Mouse (Mus musculus): Measurements from ENCODE around the gene Slco1a5. TPM values are rescaled to one million over a fixed set of nuclear protein-coding genes. Genes with fewer than 3 reads are reported as not detected.
"Not testable (repeated sequence)": the region's sequence is repeated elsewhere in the genome, so short reads cannot be mapped to it uniquely, and the experiment has no call there.

Gene Slco1a5
- polyA plus RNA-seq, 1 experiment from 2014 or later: 0.06 TPM

- peaks cover 2% of the 10 kb centered on the region; the same call in 1 of the 2 replicates for H3K9me3 ChIP-seq (ENCODE audit: control insufficient read depth, low read length)
- H3K4me3 ChIP-seq (ENCODE audit: low read length): no peak overlapping the region
- no peak overlapping the region for H3K27ac ChIP-seq (ENCODE audit: low read length)
- H3K4me2 ChIP-seq (ENCODE audit: low read depth, low read length): no peak overlapping the region
- H3K36me3 ChIP-seq (ENCODE audit: control insufficient read depth, insufficient read depth, low read length): no peaks in the 10 kb centered on the region
- H3K27me3 ChIP-seq (replicated peaks; ENCODE audit: control insufficient read depth, insufficient read depth, low read length): no peaks in the 10 kb centered on the region
- H3K4me1 ChIP-seq (ENCODE audit: control insufficient read depth, insufficient read depth, low read length): no peaks in the 10 kb centered on the region
- WGBS: 79% methylated on average over 5 of the region's 5 CpGs
- no peak overlapping the region for H3K9ac ChIP-seq (ENCODE audit: low read depth, low read length)
- ATAC-seq: no peak
These were observed 8.5 kb downstream of the Slco1a5 start for GRCm38 (mm10) chr6:142314285-142314684.

- H3K4me3 ChIP-seq (ENCODE audit: low read length): no peak overlapping the region
- no peaks in the 10 kb centered on the region for H3K27me3 ChIP-seq (replicated peaks; ENCODE audit: control insufficient read depth, insufficient read depth, low read length)
- peaks cover 2% of the 10 kb centered on the region; the same call in 1 of the 2 replicates for H3K9me3 ChIP-seq (ENCODE audit: control insufficient read depth, low read length)
- no peak overlapping the region for H3K9ac ChIP-seq (ENCODE audit: low read depth, low read length)
- H3K36me3 ChIP-seq (ENCODE audit: control insufficient read depth, insufficient read depth, low read length): no peaks in the 10 kb centered on the region
- H3K4me2 ChIP-seq (ENCODE audit: low read depth, low read length): no peak overlapping the region
- no peak overlapping the region for H3K27ac ChIP-seq (ENCODE audit: low read length)
- H3K4me1 ChIP-seq (ENCODE audit: control insufficient read depth, insufficient read depth, low read length): no peaks in the 10 kb centered on the region
- ATAC-seq: no peak
These were observed 17.7 kb downstream of the Slco1a5 start for GRCm38 (mm10) chr6:142305076-142305475.

GRCm38 (mm10) chr6:142298098-142298497, 24.7 kb downstream of the Slco1a5 start, which contains the start of gene Iapp:
Iapp (plus strand) TSS chr6:142298423.
- Histone ChIP-seq H3K27ac (ENCODE audit: low read length) (no peak within 1 kb of the TSS), H3K4me3 (ENCODE audit: low read length) (no peak within 1 kb of the TSS), H3K9me3 (ENCODE audit: control insufficient read depth, low read length) (no peaks in the 10 kb centered on the region), H3K9ac (ENCODE audit: low read depth, low read length) (no peak within 1 kb of the TSS), H3K27me3 (replicated peaks; ENCODE audit: control insufficient read depth, insufficient read depth, low read length) (no peaks in the 10 kb centered on the region), H3K36me3 (ENCODE audit: control insufficient read depth, insufficient read depth, low read length) (no peaks in the 10 kb centered on the region), H3K4me2 (ENCODE audit: low read depth, low read length) (no peak within 1 kb of the TSS), H3K4me1 (ENCODE audit: control insufficient read depth, insufficient read depth, low read length) (no peaks in the 10 kb centered on the region)
- 52% methylated on average over 4 of the region's 4 CpGs for WGBS
- ATAC-seq: no peak

GRCm38 (mm10) chr6:142289413-142290118, 33.2 kb downstream of the Slco1a5 start:
- WGBS: 59% methylated on average over 12 of the region's 12 CpGs

DNA sequence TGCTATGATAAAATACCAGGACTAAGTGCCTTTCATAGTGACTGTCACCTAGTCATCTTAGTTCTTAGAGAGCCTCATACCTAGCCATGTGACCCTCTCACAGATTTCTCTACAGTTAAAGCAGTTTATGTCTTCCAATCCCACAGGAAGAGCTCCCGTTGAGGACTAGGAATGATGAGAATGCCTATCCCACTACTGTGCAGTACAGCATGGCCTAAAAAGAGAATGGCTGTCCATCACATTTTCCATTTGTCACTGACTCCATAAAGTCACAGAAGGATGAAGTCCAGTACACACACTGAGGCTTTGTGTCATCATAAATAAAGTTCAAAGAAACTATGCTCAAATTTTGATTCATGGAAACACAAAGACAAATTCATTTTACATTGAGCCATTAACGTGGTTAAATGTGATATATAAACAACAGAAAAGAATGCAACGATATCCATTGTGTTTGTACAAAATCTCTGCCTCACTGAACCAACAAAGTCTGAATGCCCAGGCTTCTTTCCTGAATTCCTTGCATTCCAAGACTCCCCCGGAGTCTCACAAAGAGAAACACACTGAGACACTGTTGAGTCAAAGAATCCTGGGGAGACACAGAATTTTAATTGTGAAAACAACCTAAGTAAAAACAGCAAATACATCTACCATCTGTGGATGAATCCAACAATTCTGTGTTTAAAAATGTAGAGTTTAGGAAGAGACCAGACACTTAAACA, 46.9 kb downstream of the Slco1a5 start:
- Histone ChIP-seq H3K4me3 (ENCODE audit: low read length) (no peak overlapping the region), H3K36me3 (ENCODE audit: control insufficient read depth, insufficient read depth, low read length) (no peaks in the 10 kb centered on the region), H3K4me1 (ENCODE audit: control insufficient read depth, insufficient read depth, low read length) (no peaks in the 10 kb centered on the region), H3K27ac (ENCODE audit: low read length) (no peak overlapping the region), H3K9ac (ENCODE audit: low read depth, low read length) (no peak overlapping the region), H3K27me3 (replicated peaks; ENCODE audit: control insufficient read depth, insufficient read depth, low read length) (no peaks in the 10 kb centered on the region), H3K4me2 (ENCODE audit: low read depth, low read length) (no peak overlapping the region), H3K9me3 (ENCODE audit: control insufficient read depth, low read length) (no peaks in the 10 kb centered on the region)
- 5% methylated on average over 4 of the region's 4 CpGs for WGBS
- no peak for ATAC-seq

More at GRCm38 (mm10) chr6:142289413-142290118, 33.2 kb downstream of the Slco1a5 start:
- no peak overlapping the region for H3K4me2 ChIP-seq (ENCODE audit: low read depth, low read length)
- H3K9ac ChIP-seq (ENCODE audit: low read depth, low read length): no peak overlapping the region
- no peak overlapping the region for H3K4me3 ChIP-seq (ENCODE audit: low read length)
- ATAC-seq: peak; percentile 72
- H3K27ac ChIP-seq (ENCODE audit: low read length): no peak overlapping the region
- H3K9me3 ChIP-seq (ENCODE audit: control insufficient read depth, low read length): no peaks in the 10 kb centered on the region
- no peaks in the 10 kb centered on the region for H3K27me3 ChIP-seq (replicated peaks; ENCODE audit: control insufficient read depth, insufficient read depth, low read length)
- no peaks in the 10 kb centered on the region for H3K36me3 ChIP-seq (ENCODE audit: control insufficient read depth, insufficient read depth, low read length)
- no peaks in the 10 kb centered on the region for H3K4me1 ChIP-seq (ENCODE audit: control insufficient read depth, insufficient read depth, low read length)

- H3K27ac ChIP-seq (ENCODE audit: low read length); H3K9ac ChIP-seq (ENCODE audit: low read depth, low read length); H3K9me3 ChIP-seq (ENCODE audit: control insufficient read depth, low read length); H3K36me3 ChIP-seq (ENCODE audit: control insufficient read depth, insufficient read depth, low read length); H3K4me1 ChIP-seq (ENCODE audit: control insufficient read depth, insufficient read depth, low read length); H3K4me2 ChIP-seq (ENCODE audit: low read depth, low read length); H3K4me3 ChIP-seq (ENCODE audit: low read length); H3K27me3 ChIP-seq (replicated peaks; ENCODE audit: control insufficient read depth, insufficient read depth, low read length); ATAC-seq: not testable (repeated sequence)
- 86% methylated on average over 1 of the region's 1 CpGs for WGBS
These were observed 72.0 kb downstream of the Slco1a5 start for GRCm38 (mm10) chr6:142250738-142251307.

DNA sequence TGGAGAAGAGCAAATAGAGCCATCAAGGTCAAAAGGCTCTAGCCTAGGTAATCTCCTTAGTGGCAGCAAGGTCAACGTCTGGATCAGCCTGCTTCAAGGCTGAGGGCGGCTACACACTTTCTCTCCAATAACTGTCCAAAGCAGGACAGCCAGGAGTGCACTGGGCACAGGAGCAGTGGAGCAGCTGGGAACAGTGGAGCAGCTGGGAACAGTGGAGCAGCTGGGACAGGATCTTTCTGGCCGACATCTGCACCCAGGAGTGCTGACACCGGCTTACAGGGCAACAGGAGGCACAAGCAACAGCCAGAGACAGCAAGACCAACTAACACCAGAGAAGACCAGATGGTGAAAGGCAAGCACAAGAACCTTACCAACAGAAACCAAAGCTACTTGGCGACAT, 77.7 kb downstream of the Slco1a5 start:
- Histone ChIP-seq H3K4me1 (ENCODE audit: control insufficient read depth, insufficient read depth, low read length) (no peaks in the 10 kb centered on the region), H3K27me3 (replicated peaks; ENCODE audit: control insufficient read depth, insufficient read depth, low read length) (no peaks in the 10 kb centered on the region), H3K9ac (ENCODE audit: low read depth, low read length) (no peak overlapping the region), H3K27ac (ENCODE audit: low read length) (no peak overlapping the region), H3K4me3 (ENCODE audit: low read length) (no peak overlapping the region), H3K9me3 (ENCODE audit: control insufficient read depth, low read length) (no peaks in the 10 kb centered on the region), H3K4me2 (ENCODE audit: low read depth, low read length) (no peak overlapping the region), H3K36me3 (ENCODE audit: control insufficient read depth, insufficient read depth, low read length) (no peaks in the 10 kb centered on the region)
- no peak for ATAC-seq
- 73% methylated on average over 5 of the region's 5 CpGs for whole genome bisulfite sequencing

DNA sequence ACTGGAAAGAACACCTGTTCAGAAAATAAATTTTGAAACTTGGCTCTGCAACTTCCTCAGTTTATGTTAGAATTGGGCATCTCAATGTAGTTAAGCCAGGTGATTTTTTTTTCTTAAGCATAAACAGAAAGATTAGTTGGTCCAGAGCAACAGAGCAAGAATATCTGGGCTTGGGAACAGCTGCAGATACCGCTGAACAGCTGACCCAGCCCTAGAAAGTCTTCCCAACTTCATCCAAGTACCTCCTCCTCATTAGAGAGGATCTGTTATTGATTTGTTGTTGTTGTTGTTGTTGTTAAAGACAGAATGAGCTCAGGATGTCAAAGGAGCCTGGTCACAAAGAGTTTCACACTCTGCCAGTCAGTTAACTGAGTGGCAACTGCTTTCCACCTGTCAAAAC, 83.3 kb downstream of the Slco1a5 start:
- Histone ChIP-seq H3K27me3 (replicated peaks; ENCODE audit: control insufficient read depth, insufficient read depth, low read length) (no peaks in the 10 kb centered on the region), H3K9ac (ENCODE audit: low read depth, low read length) (no peak overlapping the region), H3K4me1 (ENCODE audit: control insufficient read depth, insufficient read depth, low read length) (no peaks in the 10 kb centered on the region), H3K4me3 (ENCODE audit: low read length) (no peak overlapping the region), H3K4me2 (ENCODE audit: low read depth, low read length) (no peak overlapping the region), H3K36me3 (ENCODE audit: control insufficient read depth, insufficient read depth, low read length) (no peaks in the 10 kb centered on the region), H3K9me3 (ENCODE audit: control insufficient read depth, low read length) (no peaks in the 10 kb centered on the region), H3K27ac (ENCODE audit: low read length) (no peak overlapping the region)
- 71% methylated on average over 1 of the region's 1 CpGs for WGBS
- ATAC-seq: no peak

DNA sequence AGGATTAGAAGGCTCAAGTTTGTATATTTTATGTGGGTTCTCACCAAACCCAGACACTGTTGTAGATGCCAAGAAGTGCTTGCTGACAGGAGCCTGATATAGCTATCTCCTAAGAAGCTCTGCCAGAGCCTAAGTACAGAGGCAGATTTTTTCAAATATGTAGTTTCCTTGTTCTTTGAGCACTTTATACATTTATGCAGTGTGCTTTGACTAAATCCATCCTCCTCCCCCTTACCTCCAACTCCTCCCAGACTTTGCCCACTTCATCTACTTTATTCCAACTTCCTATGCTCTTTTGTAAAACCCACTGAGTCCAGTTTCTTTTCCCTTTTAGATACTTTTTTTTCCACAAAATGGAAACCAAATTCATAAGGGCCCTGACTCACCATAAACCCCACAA, 102.6 kb downstream of the Slco1a5 start:
- Histone ChIP-seq H3K4me2 (ENCODE audit: low read depth, low read length) (no peak overlapping the region), H3K27me3 (replicated peaks; ENCODE audit: control insufficient read depth, insufficient read depth, low read length) (no peaks in the 10 kb centered on the region), H3K36me3 (ENCODE audit: control insufficient read depth, insufficient read depth, low read length) (no peaks in the 10 kb centered on the region), H3K27ac (ENCODE audit: low read length) (no peak overlapping the region), H3K9me3 (ENCODE audit: control insufficient read depth, low read length) (no peaks in the 10 kb centered on the region), H3K4me3 (ENCODE audit: low read length) (no peak overlapping the region), H3K4me1 (ENCODE audit: control insufficient read depth, insufficient read depth, low read length) (no peaks in the 10 kb centered on the region), H3K9ac (ENCODE audit: low read depth, low read length) (no peak overlapping the region)
- no peak for ATAC-seq

Data from intestine, embryonic 16.5 days (tissue).